Mouse (Mus musculus): ENCODE data around the gene Fkbp15.

- no peak for TF ChIP-seq POLR2A (IDR thresholded peaks at IDR 0.05; ENCODE audit: borderline replicate concordance, insufficient read depth, low read length)
- TF ChIP-seq CTCF (IDR thresholded peaks at IDR 0.05; ENCODE audit: borderline replicate concordance, insufficient read depth, low read depth, low read length): no peak
These were observed 31.5 kb upstream of the Fkbp15 start for GRCm38 (mm10) chr4:62391892-62392291.
